Mouse (Mus musculus) naive thymus-derived CD4-positive, alpha-beta T cell, adult 2 months (primary cell): ENCODE results near the gene Fam217a.
"Not testable (repeated sequence)": the region's sequence is repeated elsewhere in the genome, so short reads cannot be mapped to it uniquely, and the experiment has no call there.

ENCODE experiments used
- DNase-seq: peaks from one replicate; pipeline ENCODE4 v3.0.0-alpha.2; 2011; ENCODE audit warnings: low read depth

The Fam217a gene

DNA sequence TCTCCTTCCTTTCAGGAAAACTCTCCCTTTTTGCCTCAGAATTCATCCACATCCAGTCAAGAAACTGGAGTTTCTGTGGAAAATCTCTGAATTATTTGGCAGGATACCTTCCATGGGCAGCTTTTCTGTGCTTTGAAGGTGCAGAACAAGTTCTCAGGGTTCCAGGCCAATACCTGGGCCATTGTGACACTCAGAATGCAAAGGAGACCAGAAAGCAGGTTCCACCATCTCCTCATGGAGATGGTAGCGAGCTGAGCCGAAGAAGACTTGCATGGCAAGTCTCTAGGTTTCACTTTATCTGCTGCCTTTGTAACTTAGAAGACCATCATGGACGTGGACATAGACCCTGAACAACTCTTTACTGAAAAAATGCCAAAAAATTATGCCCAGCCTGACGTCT is at the start of gene Fam217a, which contains the start of gene 4933417A18Rik:
Gene Fam217a (minus strand): TSS at position 101 of the 400 bp plus-strand sequence.
Gene 4933417A18Rik (plus strand): TSS at position 200 of the 400 bp plus-strand sequence.
- no peak for DNase-seq

DNA sequence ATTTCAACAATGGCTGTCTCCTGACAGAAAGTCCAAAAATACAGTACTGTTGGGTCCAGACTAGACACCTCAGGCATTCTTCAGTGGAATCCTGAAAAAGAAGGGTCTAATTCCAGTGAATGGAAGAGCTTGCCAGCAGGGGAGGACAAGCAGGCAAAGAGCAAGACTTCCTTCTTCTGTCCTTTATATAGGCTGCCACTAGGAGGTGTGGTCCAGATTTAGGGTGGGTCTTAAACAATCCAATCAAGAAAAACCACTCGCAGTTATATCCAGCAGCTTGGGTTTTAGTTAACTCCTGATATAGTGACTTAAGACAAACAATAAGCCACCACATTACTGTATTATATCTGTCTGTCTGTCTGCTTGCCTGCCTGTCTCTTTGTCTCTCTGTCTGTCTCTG is 49.7 kb upstream of the Fam217a start:
- peak; percentile 41 for DNase-seq

DNA sequence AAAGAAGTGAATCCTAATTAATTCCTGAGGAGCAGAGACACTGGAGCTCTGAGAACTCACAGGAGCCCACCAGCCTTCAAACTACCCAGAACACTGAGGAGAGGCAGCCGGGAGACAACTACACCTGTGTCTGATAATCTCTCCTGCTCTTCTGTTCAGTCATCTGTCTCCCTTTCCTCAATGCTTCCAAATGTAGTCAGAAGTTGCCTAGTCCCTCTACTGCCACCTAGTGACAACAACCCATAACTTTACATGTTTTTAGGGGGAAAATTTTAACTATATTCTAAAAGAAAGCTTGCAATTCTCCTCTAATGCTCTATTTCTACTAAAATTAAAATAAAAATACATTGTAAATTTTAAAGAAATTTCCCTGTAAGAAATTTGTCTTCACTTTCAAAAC is 49.0 kb upstream of the Fam217a start:
- DNase-seq: peak; percentile 76

DNA sequence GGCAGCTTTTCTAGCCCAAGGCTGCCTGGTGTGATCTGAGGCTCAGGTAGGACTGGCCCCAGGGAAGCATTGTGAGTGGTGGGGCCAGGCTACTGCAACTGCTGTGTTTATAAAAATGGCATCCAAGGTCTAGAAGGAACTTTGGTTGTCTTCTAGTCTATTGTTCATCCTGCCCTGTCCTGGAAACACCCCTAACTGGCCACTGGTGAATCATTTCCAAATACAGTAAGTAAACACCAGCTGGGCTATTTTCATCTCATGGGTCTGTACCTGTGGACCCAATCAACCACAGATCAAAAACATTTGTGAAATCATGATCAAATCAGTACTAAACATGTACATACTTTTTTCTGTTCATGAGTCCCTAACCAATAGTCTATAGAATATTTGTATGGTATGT is 48.3 kb upstream of the Fam217a start:
- not testable (repeated sequence) for DNase-seq

DNA sequence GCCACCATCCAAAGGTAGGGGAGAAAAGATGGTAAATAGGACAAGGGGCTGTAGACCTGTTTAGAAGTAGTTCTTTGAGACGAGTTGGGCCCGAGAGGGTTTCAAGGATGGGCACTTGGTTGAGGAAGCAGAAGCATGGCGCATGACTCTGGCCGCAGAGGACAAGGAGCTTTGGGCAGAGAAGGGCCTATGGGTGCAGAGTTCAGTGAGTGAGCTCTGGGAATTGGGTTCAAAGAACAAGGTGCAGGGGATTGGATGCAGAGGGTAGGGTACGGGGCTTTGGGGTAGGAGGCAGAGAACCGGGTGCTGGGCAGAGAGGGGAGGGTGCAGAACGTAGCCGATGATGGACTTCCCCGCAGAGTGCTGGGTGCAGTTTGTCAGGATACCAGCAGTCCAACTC is 41.5 kb upstream of the Fam217a start:
- not testable (repeated sequence) for DNase-seq

DNA sequence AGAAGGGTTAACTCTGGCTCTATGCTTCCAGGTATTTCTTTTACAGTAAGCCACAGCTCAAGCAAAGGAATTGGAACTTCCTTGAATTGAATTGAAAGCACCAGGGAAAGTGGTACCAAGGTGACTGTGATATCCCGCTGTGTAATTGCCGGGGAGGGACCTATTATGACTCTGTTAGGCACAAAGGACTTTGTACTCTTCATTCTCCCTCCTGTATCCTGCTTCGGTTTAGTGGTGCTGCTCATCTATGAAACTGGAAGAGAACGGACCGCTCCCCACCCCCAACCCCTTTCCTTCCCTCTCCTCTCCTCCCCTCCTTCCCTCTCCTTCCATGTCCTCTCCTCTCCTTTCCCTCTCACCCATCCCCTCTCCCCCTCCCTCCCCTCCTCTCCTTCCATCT is 40.8 kb upstream of the Fam217a start:
- DNase-seq: no peak

DNA sequence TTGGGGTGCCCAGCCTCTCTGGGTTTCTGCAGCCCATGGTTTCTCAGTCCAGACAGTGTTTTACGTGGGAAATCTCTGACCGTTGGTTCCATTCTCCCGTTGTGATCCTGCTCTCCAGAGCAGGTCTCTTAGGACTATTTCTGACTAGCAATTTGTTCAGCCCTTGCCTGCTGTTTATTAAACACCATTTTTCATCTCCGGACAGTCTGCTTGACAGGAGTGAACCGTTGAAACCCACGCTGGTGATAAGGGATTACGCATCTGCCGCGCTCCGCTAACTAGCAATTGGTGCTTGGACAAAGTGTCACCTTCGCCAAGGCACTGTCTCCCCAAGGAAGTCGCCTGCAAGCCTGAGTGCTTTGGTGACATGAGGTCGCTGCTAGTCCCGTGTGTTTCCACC is 40.3 kb upstream of the Fam217a start:
- no peak for DNase-seq

DNA sequence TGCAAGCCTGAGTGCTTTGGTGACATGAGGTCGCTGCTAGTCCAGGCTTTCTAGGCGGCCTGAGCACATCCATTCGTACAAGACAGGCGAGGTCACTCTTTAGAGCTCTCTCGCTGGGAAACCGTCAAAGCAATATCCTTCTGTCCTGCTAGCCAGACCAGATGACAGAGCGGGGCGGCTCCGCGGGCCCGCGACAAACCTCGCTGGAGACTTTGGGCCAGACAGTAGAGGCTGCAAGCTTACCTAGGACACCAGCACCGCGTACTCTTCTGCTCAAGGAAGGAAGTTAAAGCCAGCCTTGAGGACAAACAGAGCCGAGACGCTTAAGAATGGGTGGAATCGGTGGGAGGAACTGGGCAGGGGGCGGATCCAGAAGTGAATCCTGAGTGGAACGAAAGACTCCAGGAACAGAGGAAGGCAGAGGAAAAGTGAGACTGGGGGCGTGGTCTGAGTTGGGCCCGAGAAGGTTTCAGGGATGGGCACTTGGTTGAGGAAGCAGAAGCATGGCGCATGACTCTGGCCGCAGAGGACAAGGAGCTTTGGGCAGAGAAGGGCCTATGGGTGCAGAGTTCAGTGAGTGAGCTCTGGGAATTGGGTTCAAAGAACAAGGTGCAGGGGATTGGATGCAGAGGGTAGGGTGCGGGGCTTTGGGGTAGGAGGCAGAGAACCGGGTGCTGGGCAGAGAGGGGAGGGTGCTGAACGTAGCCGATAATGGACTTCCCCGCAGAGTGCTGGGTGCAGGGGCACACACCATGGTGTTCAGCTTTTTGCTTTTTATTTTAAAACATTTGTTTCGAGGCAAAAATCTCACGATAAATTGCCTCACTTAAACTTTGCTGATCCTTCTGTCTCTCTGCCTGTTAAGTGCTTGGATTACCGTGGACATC is 39.6 kb upstream of the Fam217a start, which contains the start of gene Eci3:
Gene Eci3 (minus strand): TSS at position 300 of the 887 bp plus-strand sequence.
- no peak for DNase-seq

DNA sequence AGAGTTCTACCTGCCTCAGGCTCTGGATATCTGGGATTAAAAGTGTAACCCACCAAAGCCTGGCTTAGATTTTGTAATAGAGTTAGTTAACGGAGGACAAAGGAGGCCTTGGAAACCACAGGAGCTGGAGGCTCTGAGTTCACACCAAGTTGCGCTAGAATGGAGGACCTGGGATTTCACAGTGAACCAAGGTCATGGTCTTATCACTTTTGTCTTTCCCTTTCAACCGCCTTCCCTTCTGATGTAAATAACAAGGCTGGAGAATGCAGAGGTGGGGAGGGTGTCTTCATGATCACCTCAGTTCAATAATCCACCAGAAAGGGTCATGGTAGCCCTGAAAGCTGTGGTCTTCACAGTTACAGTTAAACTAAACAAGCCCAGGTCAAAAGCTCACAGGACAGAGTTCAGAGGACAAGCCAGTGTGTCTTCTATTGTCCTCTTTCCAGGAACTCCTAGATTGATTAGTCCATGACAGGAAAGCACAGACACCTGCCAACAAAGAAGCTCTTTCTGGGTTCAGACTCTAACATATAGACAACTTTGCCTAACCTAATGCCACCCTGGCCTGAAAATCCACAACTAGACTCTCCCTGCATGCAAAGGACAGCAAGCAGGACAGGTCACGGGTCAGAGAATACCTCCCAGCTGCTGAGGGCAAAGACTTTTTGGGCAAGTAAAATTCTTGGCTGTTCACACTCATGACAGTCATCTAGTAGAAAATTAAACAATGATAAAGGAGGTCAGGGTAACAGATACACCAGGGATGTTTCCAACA is 37.1 kb upstream of the Fam217a start:
- DNase-seq: no peak

DNA sequence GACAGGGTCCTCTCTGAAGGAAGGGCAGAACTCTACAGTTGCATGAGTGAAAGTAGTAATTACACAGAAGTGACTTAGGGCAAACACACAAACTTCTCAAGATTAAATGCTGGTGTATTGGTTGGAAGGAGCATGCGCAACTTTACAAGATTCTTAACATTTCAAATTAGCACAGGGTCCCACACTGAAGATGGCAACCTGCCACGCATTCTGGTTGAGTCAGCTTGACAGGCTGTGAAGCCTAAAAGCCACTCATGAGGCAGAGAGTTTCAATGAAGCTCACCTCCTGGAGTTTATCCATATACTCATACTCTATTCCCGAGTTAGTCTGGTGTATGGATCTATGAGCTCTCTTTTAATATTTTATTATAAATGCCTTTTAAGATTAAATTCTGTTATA is 34.0 kb upstream of the Fam217a start:
- DNase-seq: not testable (repeated sequence)

DNA sequence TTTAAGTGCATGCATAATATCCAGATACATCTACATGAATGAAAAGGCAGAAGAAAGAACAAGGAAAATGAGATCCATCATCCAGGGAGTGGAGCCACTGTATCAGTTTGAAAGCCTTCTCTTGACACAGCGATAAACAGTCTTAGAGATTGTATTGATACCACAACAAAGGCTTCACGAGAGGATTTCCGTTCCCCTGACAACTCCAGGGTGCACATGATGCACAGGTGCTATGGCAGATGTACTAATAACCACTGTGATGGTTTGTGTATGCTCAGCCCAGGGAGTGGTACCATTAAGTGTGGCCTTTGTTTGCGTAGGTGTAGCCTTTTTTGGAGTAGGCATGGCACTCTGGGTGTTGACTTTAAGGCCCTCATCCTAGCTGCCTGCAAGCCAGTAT is 32.8 kb upstream of the Fam217a start:
- DNase-seq: peak; percentile 56

DNA sequence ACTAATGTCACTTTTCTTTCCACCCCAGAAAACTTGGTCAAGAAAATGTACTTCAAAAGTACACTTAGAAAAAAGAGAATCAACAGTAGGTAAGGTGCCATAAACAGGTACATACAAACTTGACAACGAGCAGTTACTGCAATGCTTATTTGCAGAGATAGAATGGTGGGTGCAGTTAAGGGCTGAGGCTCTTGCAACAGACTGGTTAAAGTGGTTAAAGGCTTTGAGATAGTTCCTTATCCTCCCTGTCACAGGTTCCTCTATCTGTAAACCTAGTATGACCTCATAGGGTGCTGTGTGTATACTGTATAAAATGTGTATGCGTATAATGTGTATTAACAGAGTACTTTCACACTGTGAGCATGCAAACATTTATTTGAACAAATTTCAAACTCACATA is 27.3 kb upstream of the Fam217a start:
- not testable (repeated sequence) for DNase-seq

DNA sequence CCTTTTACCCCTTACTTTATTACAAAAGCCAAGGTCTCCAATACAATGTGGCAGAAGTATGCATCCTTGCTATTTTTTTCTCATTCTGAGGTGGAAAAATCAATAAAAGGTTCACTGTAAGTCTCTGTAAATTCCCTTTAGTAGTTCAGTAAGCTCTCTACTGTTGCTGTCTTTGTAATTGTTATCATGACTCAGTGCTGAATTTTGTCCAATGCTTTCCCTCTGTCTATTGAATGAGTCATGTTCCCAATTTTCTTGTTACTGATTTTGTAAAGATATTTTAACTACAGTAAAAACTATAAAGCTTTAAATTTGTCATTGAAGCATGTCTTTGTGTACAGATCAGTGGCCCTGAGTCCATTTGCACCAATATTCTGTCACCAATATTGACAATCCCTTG is 18.3 kb upstream of the Fam217a start:
- no peak for DNase-seq

DNA sequence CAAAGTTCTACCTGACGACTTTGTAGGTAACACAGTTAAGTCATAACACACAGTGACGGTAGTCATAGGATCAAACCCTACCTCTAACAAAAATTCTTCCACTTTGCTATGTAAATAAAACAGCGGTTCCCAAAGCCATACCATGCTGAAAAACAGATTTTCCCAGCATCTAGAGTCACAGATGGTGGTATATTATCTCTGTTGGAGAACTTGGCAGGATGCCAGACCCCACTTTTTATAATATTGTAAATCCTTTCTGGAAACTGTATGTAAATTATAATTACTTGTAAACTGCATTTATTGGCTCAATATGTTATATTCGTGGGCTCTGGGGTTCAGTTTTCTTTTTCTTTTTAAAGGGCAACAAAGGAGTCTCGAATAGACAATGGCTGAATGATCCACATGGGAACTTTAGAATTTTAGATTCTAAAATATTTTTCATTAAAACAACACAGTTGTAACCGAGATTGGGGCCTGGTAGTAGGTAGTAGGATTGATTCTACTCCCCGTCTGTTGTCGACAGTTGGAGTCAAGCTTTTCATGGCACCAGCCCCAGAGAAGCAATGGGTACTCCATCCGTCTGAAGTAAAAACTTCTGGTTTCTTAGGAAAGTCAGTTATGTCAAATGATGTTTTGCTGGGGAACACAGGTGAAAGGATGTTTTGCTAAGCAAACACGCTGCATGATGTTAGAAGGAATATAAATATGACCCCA is 11.0 kb upstream of the Fam217a start:
- no peak for DNase-seq

DNA sequence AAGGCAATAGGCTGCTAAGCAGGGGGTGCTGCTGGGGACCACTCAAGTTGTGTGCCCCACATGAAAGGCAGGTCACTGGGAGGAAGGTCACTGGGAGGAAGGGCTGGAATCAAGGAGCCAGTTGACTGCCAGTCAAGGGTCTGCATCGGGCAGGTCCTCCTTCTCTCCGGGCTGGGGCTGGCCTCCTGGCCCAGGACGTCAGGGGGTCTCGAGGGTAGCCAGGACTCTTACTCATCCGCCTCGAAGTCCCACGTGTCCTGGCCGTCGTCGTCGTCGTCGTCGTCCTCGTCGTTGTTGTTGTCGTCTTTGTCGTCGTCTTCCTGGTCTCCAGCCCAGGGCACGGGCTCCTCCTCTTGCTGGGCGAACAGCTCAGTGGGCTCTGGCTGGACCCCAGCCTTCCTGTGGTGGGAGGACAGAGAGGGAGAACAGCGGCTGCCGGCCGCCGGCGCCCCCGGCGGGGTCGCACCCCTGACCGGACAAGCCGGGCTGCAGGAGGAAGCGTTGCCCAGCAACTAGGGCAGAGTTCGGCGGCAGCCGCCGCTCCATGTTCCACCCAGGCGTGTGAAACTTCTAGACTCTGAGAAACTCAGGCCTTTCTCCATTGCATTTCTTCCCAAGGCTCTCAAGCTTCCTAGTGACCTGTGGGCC is 7.5 kb downstream of the Fam217a start:
- DNase-seq: peak; percentile 26

DNA sequence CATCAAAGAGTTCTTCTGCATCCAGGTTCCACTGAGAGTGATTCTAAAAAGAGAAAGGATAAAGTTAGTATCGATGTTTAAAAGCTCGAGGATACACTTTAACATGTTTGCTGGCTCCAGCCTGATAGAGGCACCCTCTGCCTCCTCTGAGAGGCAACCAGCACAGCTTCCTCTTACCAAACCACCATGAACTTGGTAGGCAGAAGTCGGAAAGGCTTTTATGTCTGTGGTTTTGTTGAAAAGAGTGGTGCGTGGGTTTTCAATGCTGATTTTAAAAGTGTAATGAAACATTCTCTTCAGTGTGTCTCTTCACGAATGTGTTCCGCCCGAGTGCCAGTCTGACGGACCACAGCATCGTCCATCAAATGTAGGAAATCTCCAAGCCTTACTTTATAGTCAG is 9.5 kb downstream of the Fam217a start:
- peak; percentile 59 for DNase-seq

DNA sequence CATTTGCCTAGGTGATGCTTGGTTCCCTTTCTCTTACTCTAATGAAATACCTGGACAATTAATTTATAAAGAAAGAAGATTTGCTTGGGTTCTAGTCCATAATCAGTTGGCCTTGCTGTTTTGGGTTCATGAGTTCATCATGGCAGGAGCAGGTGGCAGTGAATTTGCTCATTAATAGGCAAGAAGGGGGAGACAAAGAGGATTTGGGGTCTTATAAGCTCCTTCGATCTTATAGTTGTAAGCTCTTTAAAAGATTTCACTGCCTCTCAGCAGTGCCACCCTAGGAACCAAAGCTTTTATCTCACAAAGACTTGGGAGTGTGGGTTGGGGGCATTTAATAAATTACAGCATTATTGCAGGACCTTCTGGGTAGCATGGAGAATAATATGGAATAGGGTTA is 31.2 kb downstream of the Fam217a start:
- DNase-seq: no peak

DNA sequence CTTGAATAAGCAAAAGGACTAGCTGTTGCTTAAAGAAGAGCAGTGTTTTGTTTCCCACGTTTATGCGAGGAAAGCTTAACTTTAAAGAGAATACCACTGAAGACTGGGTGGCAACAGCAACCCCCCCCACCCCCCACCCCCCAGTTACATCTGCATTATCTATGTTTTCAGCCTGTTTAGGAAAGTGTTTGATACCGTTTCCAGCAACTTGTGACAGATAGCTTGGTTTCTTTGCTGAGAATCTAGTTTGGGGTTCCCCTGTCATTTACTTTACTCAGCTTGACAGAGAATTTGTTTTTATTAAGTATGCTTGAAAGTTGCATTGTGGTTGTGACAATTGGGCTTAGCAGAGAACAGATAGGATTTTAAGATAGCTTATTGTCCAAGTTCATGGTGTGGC is 47.6 kb downstream of the Fam217a start:
- DNase-seq: peak; percentile 28

DNA sequence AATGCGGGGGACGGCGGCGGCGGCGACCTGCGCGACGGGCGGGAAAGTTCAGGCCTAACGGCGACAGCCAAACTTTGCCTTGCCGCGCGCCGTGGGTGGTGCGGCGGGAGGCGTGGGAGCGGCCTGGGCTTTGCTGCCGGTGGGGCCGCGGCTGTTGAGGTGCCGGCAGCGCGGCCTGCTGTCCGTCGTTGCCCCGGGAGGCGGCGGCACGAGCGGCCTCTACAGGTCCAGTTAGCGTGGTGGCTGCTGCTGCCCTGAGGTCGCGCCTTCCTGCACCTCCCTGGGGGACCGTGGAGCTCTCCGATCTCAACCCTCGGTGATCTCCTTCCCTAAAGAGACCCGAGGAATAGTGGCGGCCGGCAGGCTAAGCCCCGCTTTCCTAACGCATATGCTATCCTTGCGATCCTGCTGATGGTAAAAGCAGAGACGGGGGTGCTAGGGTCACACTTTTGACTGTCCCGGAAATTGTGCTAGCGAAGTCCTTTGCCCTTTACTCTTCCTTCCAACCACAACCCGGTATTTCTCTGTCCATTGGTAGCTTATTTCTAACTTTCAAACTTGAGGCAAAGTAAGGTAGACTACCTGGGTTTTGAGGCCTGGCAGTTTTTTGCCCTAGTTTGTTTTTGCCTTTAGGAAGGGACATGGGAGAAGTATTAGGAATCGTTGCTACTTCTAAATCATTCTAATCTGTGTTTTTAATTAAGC is 48.2 kb downstream of the Fam217a start:
- no peak for DNase-seq

DNA sequence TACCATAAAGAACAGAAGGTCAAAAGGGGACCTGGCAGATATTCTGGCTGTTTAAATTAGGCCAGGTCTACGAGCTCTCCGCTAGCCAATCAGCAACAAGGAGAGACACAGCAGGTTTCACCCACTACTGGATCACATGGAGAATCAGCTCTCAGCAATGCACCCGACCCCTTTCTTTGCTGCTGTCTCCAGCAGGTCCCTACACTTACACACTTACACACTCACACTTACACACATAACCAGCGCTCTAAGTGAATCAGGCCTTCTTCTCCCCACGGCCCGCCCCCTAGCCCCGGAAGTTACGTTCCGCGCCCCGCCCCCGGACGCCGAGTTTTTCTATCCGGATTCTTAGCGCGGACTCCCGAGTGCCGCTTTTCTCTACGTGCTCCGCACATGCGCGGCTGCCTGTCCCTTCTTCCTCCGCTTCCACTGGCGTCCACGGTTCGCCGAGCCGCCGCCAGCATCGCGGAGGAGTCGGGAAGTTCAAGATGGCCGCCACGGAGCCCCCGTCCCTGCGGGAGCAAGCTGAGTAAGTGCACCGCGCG is 48.9 kb downstream of the Fam217a start, which contains the start of gene Prpf4b:
Gene Prpf4b (plus strand): TSS at position 137 of the 545 bp plus-strand sequence.
- peak; percentile 93 for DNase-seq

DNA sequence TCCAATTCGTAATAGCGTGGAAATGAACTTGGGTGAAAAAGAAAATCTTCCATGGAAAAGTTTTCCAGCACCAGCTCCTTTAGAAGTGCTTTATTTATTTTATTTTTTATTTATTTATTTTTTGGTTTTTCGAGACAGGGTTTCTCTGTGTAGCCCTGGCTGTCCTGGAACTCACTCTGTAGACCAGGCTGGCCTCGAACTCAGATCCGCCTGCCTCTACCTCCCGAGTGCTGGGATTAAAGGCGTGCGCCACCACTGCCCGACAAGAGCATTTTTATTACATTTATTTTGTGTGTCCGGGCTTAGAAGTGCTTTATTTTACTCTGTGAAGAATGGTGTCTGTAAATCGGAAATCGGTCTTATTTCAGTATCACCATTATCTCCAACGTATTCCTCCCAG is 49.4 kb downstream of the Fam217a start:
- not testable (repeated sequence) for DNase-seq
